Comparison of ENCODE assay signal across 9 mouse cellular contexts in the genomic region with DNA sequence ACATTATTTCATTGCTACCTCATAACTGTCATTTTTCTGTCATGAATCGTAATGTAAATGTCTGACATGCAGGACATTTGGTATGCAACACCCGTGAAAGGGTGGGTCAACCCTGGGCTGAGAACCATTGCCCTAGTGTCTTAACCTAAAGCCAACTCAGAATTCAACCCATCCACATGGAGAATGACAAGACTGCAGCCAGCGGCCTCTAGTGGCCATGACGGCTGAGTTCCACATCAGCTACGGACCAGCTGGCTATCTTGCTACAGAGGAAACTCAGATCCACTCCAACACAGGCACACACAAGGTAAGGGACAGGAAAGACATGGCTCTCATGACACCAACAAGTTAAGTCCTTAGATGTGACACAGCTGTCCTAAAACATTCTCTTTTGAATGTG. TPM values are rescaled to one million over a fixed set of nuclear protein-coding genes. Genes with fewer than 3 reads are reported as not detected.
A peak's percentile ranks its signal among the peaks of the same experiment; 100 is the strongest.
DNase-seq lines count a peak whose midpoint lies in the region; ATAC-seq and TF ChIP-seq lines count a peak whose summit lies in the region.
"Had no signal": no experiment of that assay in that cellular context is flagged by ENCODE, and none has a peak within 500 bp of the region (broad histone marks: within the 10 kb centered on the region; RNA-seq: fewer than 3 reads in every experiment).

No protein-coding gene starts in this region.

- no peaks in the 10 kb centered on the region for H3K9me3 ChIP-seq in heart, embryonic 12.5 days (replicated peaks)
- H3K9me3 ChIP-seq in kidney, embryonic 15.5 days (replicated peaks) = no peaks in the 10 kb centered on the region
- H3K9me3 ChIP-seq in liver, embryonic 11.5 days (ENCODE audit: control insufficient read depth, low read length) = no peaks in the 10 kb centered on the region
- H3K9me3 ChIP-seq: stomach, embryonic 15.5 days had no signal

- no peak overlapping the region for H3K4me3 ChIP-seq in C2C12 (ENCODE audit: insufficient read depth, poor library complexity, severe bottlenecking)
- H3K4me3 ChIP-seq in heart, embryonic 12.5 days = no peak overlapping the region
- no peak overlapping the region for H3K4me3 ChIP-seq in kidney, embryonic 15.5 days (replicated peaks)
- no peak overlapping the region for H3K4me3 ChIP-seq in liver, embryonic 11.5 days (ENCODE audit: low read depth, low read length)
- H3K4me3 ChIP-seq: stomach, embryonic 15.5 days had no signal

- ATAC-seq in heart, embryonic 12.5 days (ENCODE audit: insufficient number of reproducible peaks, low FRiP score) = peak; percentile 19; the same call in 1 of the 2 replicates
- ATAC-seq in kidney, embryonic 15.5 days (replicated peaks; ENCODE audit: low FRiP score) = 0 out of 2 replicates have a peak, but pooled peaks have one; percentile 34
- ATAC-seq in liver, embryonic 11.5 days (replicated peaks; ENCODE audit: low FRiP score) = peak; percentile 44; the same call in 1 of the 2 replicates

- no peaks in the 10 kb centered on the region for H3K27me3 ChIP-seq in C2C12 (ENCODE audit: control insufficient read depth, insufficient read depth, insufficient read length)
- 0 out of 2 replicates have a peak, but pooled peaks cover 7% of the 10 kb centered on the region for H3K27me3 ChIP-seq in heart, embryonic 12.5 days (replicated peaks)
- no peaks in the 10 kb centered on the region for H3K27me3 ChIP-seq in kidney, embryonic 15.5 days
- no peaks in the 10 kb centered on the region for H3K27me3 ChIP-seq in liver, embryonic 11.5 days (replicated peaks; ENCODE audit: control insufficient read depth, insufficient read depth, low read length)
- H3K27me3 ChIP-seq: stomach, embryonic 15.5 days had no signal

- H3K79me2 ChIP-seq in C2C12 (ENCODE audit: control insufficient read depth, insufficient read depth) = no peaks in the 10 kb centered on the region

- H3ac ChIP-seq in C2C12 (ENCODE audit: control insufficient read depth, insufficient read length, low read depth) = no peak overlapping the region

- DNase-seq in adrenal gland, adult 18-20 months (ENCODE audit: low spot score in 2 of 2) = peak; percentile 72 to 73
- peak; percentile 82 for DNase-seq in embryo, embryonic 11 days
- DNase-seq in liver, embryonic 11.5 days (ENCODE audit: low spot score) = no peak
- peak; percentile 52 for DNase-seq in ovary, postnatal 14 days (ENCODE audit: low spot score)
- peak; percentile 49 for DNase-seq in yolk sac, embryonic 10.5 days (ENCODE audit: low spot score)

- H3K9ac ChIP-seq in heart, embryonic 12.5 days = no peak overlapping the region
- H3K9ac ChIP-seq in kidney, embryonic 15.5 days = no peak overlapping the region
- H3K9ac ChIP-seq in liver, embryonic 11.5 days (ENCODE audit: low read depth, low read length) = no peak overlapping the region
- H3K9ac ChIP-seq: stomach, embryonic 15.5 days had no signal

- WGBS in heart, embryonic 12.5 days = 22% methylated on average over 5 of the region's 5 CpGs
- 20% methylated on average over 5 of the region's 5 CpGs for WGBS in kidney, embryonic 15.5 days
- 27% methylated on average over 5 of the region's 5 CpGs for WGBS in liver, embryonic 11.5 days

- H3K79me3 ChIP-seq in C2C12 (ENCODE audit: low read depth) = no peaks in the 10 kb centered on the region

- H3K4me2 ChIP-seq in heart, embryonic 12.5 days = no peak overlapping the region
- no peak overlapping the region for H3K4me2 ChIP-seq in kidney, embryonic 15.5 days
- no peak overlapping the region for H3K4me2 ChIP-seq in liver, embryonic 11.5 days
- H3K4me2 ChIP-seq: stomach, embryonic 15.5 days had no signal

- H3K36me3 ChIP-seq in C2C12 (ENCODE audit: control insufficient read depth, insufficient read depth) = peaks cover 13% of the 10 kb centered on the region
- peaks cover 37% of the 10 kb centered on the region for H3K36me3 ChIP-seq in heart, embryonic 12.5 days
- peaks cover 43% of the 10 kb centered on the region for H3K36me3 ChIP-seq in kidney, embryonic 15.5 days
- peaks cover 7% of the 10 kb centered on the region; the same call in 1 of the 2 replicates for H3K36me3 ChIP-seq in liver, embryonic 11.5 days (ENCODE audit: control insufficient read depth, insufficient read depth, low read length)
- H3K36me3 ChIP-seq: stomach, embryonic 15.5 days had no signal

- H3K4me1 ChIP-seq in heart, embryonic 12.5 days (replicated peaks) = peaks cover 16% of the 10 kb centered on the region
- no peaks in the 10 kb centered on the region for H3K4me1 ChIP-seq in kidney, embryonic 15.5 days
- H3K4me1 ChIP-seq in liver, embryonic 11.5 days (replicated peaks; ENCODE audit: control insufficient read depth, insufficient read depth, low read length) = no peaks in the 10 kb centered on the region
- H3K4me1 ChIP-seq: stomach, embryonic 15.5 days had no signal

- H3K27ac ChIP-seq in heart, embryonic 12.5 days (ENCODE audit: poor library complexity, severe bottlenecking) = no peak overlapping the region
- H3K27ac ChIP-seq in kidney, embryonic 15.5 days = no peak overlapping the region
- no peak overlapping the region for H3K27ac ChIP-seq in liver, embryonic 11.5 days (ENCODE audit: low read depth, low read length)
- H3K27ac ChIP-seq: stomach, embryonic 15.5 days had no signal

- peak; percentile 87 for TF ChIP-seq CTCF in C2C12 (IDR thresholded peaks at IDR 0.05; ENCODE audit: control insufficient read depth, insufficient read depth, insufficient read length)

TF ChIP-seq in C2C12, 6 proteins besides CTCF, POLR2A, EP300 and RAD21:
- TF ChIP-seq FOSL1 (IDR thresholded peaks at IDR 0.05; ENCODE audit: insufficient read depth, low read length, poor library complexity, severe bottlenecking) = no peak
- TF ChIP-seq MYOG (IDR thresholded peaks at IDR 0.05; ENCODE audit: control insufficient read depth, extremely low read depth, insufficient read length) = no peak

RNA-seq across cellular contexts. Expression of gene Cfap298, which starts 9.5 kb away (rescaled TPM):
- polyA plus RNA-seq in C2C12 (2012; fragmentation: generic; extraction: Trizol) = 31.6 TPM
- 10 to 100 TPM; 27.5 to 37.6 TPM for total RNA-seq in adrenal gland, adult 18-20 months (2021)
- polyA plus RNA-seq in heart, embryonic 12.5 days (2016; fragmentation: Nextera tagmentation; extraction: Ambion mirVana) = 49.0 and 50.4 TPM in 2 replicates
- 37.0 and 42.5 TPM in 2 replicates for polyA plus RNA-seq in kidney, embryonic 15.5 days (2015; fragmentation: Nextera tagmentation; extraction: Ambion mirVana)
- 62.5 and 72.1 TPM in 2 replicates for polyA plus RNA-seq in liver, embryonic 11.5 days (2014; fragmentation: Nextera tagmentation; extraction: Ambion mirVana)
